Mouse (Mus musculus): ENCODE data around the gene Rnf216. TPM values are rescaled to one million over a fixed set of nuclear protein-coding genes. Genes with fewer than 3 reads are reported as not detected.

The Rnf216 gene
- polyA plus RNA-seq, 1 experiment from 2014 or later, result 36.8 TPM

- H3K36me3 ChIP-seq (ENCODE audit: control insufficient read depth, insufficient read depth, low read length), result no peaks in the 10 kb centered on the region
- peaks cover 21% of the 10 kb centered on the region for H3K4me1 ChIP-seq (ENCODE audit: control insufficient read depth, insufficient read depth, low read length)
- H3K4me3 ChIP-seq (ENCODE audit: low read depth, low read length), result no peak overlapping the region
- ATAC-seq (ENCODE audit: low read depth), result no peak
- no peak overlapping the region for H3K9ac ChIP-seq (replicated peaks; ENCODE audit: low read depth, low read length)
- no peaks in the 10 kb centered on the region for H3K9me3 ChIP-seq (ENCODE audit: control insufficient read depth, low read length)
- H3K27ac ChIP-seq (ENCODE audit: low read depth, low read length), result peak overlapping the region; percentile 52
- H3K4me2 ChIP-seq (ENCODE audit: low read depth, low read length), result no peak overlapping the region
- no peaks in the 10 kb centered on the region for H3K27me3 ChIP-seq (ENCODE audit: control insufficient read depth, insufficient read depth, low read length)
- 64% methylated on average over 5 of the region's 5 CpGs for WGBS
These were observed 59.4 kb downstream of the Rnf216 start for GRCm38 (mm10) chr5:143053132-143053972.

- Histone ChIP-seq H3K4me2 (ENCODE audit: low read depth, low read length) (no peak overlapping the region), H3K27ac (ENCODE audit: low read depth, low read length) (no peak overlapping the region), H3K4me1 (ENCODE audit: control insufficient read depth, insufficient read depth, low read length) (peaks cover 28% of the 10 kb centered on the region), H3K4me3 (ENCODE audit: low read depth, low read length) (no peak overlapping the region), H3K9me3 (ENCODE audit: control insufficient read depth, low read length) (no peaks in the 10 kb centered on the region), H3K36me3 (ENCODE audit: control insufficient read depth, insufficient read depth, low read length) (no peaks in the 10 kb centered on the region), H3K27me3 (ENCODE audit: control insufficient read depth, insufficient read depth, low read length) (no peaks in the 10 kb centered on the region), H3K9ac (replicated peaks; ENCODE audit: low read depth, low read length) (no peak overlapping the region)
- 93% methylated on average over 2 of the region's 2 CpGs for WGBS
- no peak for ATAC-seq (ENCODE audit: low read depth)
These were observed 60.1 kb downstream of the Rnf216 start for GRCm38 (mm10) chr5:143052677-143053076.

DNA sequence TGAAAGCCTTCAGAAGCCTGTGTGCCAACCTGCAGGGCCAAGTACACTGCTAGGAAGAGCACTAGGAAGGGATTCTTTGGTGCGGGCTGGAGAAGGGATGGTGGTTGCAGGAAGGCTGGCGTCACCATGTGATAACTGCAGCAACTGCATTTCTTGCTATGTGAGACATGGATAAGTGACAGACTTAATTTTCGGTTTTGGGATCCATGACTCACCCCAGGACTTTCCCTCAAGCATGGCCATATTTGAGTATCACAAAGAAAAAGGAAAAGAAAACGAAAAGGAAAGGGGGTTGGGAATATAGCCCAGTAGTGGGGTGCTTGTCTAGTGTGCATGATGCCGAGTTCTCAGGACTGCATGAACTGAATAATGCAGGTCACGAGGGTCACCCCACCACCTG, 60.9 kb downstream of the Rnf216 start:
- ATAC-seq (ENCODE audit: low read depth), result no peak
- no peaks in the 10 kb centered on the region for H3K36me3 ChIP-seq (ENCODE audit: control insufficient read depth, insufficient read depth, low read length)
- WGBS, result 91% methylated on average over 6 of the region's 6 CpGs
- H3K4me3 ChIP-seq (ENCODE audit: low read depth, low read length), result no peak overlapping the region
- H3K4me2 ChIP-seq (ENCODE audit: low read depth, low read length), result no peak overlapping the region
- no peak overlapping the region for H3K27ac ChIP-seq (ENCODE audit: low read depth, low read length)
- no peaks in the 10 kb centered on the region for H3K27me3 ChIP-seq (ENCODE audit: control insufficient read depth, insufficient read depth, low read length)
- no peak overlapping the region for H3K9ac ChIP-seq (replicated peaks; ENCODE audit: low read depth, low read length)
- H3K9me3 ChIP-seq (ENCODE audit: control insufficient read depth, low read length), result no peaks in the 10 kb centered on the region
- H3K4me1 ChIP-seq (ENCODE audit: control insufficient read depth, insufficient read depth, low read length), result peaks cover 31% of the 10 kb centered on the region

- H3K4me1 ChIP-seq (ENCODE audit: control insufficient read depth, insufficient read depth, low read length), result peaks cover 31% of the 10 kb centered on the region
- H3K27ac ChIP-seq (ENCODE audit: low read depth, low read length), result peak overlapping the region; percentile 4; the same call in 1 of the 2 replicates
- no peak overlapping the region for H3K4me2 ChIP-seq (ENCODE audit: low read depth, low read length)
- H3K9ac ChIP-seq (replicated peaks; ENCODE audit: low read depth, low read length), result no peak overlapping the region
- 69% methylated on average over 5 of the region's 5 CpGs for WGBS
- ATAC-seq (ENCODE audit: low read depth), result no peak
- no peaks in the 10 kb centered on the region for H3K27me3 ChIP-seq (ENCODE audit: control insufficient read depth, insufficient read depth, low read length)
- no peaks in the 10 kb centered on the region for H3K9me3 ChIP-seq (ENCODE audit: control insufficient read depth, low read length)
- H3K4me3 ChIP-seq (ENCODE audit: low read depth, low read length), result no peak overlapping the region
- no peaks in the 10 kb centered on the region for H3K36me3 ChIP-seq (ENCODE audit: control insufficient read depth, insufficient read depth, low read length)
These were observed 62.5 kb downstream of the Rnf216 start for GRCm38 (mm10) chr5:143050273-143050672.

- Histone ChIP-seq H3K27me3 (ENCODE audit: control insufficient read depth, insufficient read depth, low read length) (no peaks in the 10 kb centered on the region), H3K9ac (replicated peaks; ENCODE audit: low read depth, low read length) (no peak overlapping the region), H3K4me3 (ENCODE audit: low read depth, low read length) (no peak overlapping the region), H3K9me3 (ENCODE audit: control insufficient read depth, low read length) (no peaks in the 10 kb centered on the region), H3K27ac (ENCODE audit: low read depth, low read length) (no peak overlapping the region), H3K36me3 (ENCODE audit: control insufficient read depth, insufficient read depth, low read length) (no peaks in the 10 kb centered on the region), H3K4me2 (ENCODE audit: low read depth, low read length) (no peak overlapping the region), H3K4me1 (ENCODE audit: control insufficient read depth, insufficient read depth, low read length) (peaks cover 31% of the 10 kb centered on the region)
- WGBS, result 26% methylated on average over 4 of the region's 4 CpGs
- no peak for ATAC-seq (ENCODE audit: low read depth)
These were observed 63.0 kb downstream of the Rnf216 start for GRCm38 (mm10) chr5:143049746-143050145.

GRCm38 (mm10) chr5:143049013-143049385, 63.8 kb downstream of the Rnf216 start:
- H3K4me2 ChIP-seq (ENCODE audit: low read depth, low read length), result no peak overlapping the region
- H3K4me1 ChIP-seq (ENCODE audit: control insufficient read depth, insufficient read depth, low read length), result peaks cover 31% of the 10 kb centered on the region
- H3K9me3 ChIP-seq (ENCODE audit: control insufficient read depth, low read length), result no peaks in the 10 kb centered on the region
- H3K27ac ChIP-seq (ENCODE audit: low read depth, low read length), result peak overlapping the region; percentile 89
- 75% methylated on average over 1 of the region's 1 CpGs for WGBS
- no peak for ATAC-seq (ENCODE audit: low read depth)
- no peak overlapping the region for H3K4me3 ChIP-seq (ENCODE audit: low read depth, low read length)
- no peaks in the 10 kb centered on the region for H3K27me3 ChIP-seq (ENCODE audit: control insufficient read depth, insufficient read depth, low read length)
- H3K36me3 ChIP-seq (ENCODE audit: control insufficient read depth, insufficient read depth, low read length), result no peaks in the 10 kb centered on the region
- H3K9ac ChIP-seq (replicated peaks; ENCODE audit: low read depth, low read length), result no peak overlapping the region

GRCm38 (mm10) chr5:143048232-143049012, 64.4 kb downstream of the Rnf216 start:
- Histone ChIP-seq H3K27me3 (ENCODE audit: control insufficient read depth, insufficient read depth, low read length) (no peaks in the 10 kb centered on the region), H3K9ac (replicated peaks; ENCODE audit: low read depth, low read length) (no peak overlapping the region), H3K4me2 (ENCODE audit: low read depth, low read length) (no peak overlapping the region), H3K4me3 (ENCODE audit: low read depth, low read length) (no peak overlapping the region), H3K9me3 (ENCODE audit: control insufficient read depth, low read length) (no peaks in the 10 kb centered on the region), H3K27ac (ENCODE audit: low read depth, low read length) (peak overlapping the region; percentile 89), H3K36me3 (ENCODE audit: control insufficient read depth, insufficient read depth, low read length) (no peaks in the 10 kb centered on the region), H3K4me1 (ENCODE audit: control insufficient read depth, insufficient read depth, low read length) (peaks cover 31% of the 10 kb centered on the region)
- ATAC-seq (ENCODE audit: low read depth), result peak; percentile 81

DNA sequence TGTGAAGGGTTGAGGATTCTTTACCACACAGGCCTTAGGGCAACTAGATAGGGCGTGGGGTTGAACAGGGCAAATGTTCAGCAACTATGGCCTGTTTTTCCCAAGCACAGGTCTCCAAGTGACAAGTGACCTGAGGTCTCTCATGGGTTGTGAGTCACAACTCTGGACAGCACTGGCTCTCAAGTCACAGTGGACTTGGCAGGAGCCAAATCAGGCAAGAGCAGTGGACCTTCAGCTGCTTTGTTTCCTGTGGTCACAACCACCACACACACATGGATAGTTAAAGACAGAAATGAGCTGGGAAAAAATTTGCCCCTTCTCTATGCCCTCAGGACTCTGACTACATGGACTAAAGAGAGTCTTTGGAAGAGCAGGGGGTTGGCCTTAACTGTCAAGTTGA, 65.2 kb downstream of the Rnf216 start:
- Histone ChIP-seq H3K36me3 (ENCODE audit: control insufficient read depth, insufficient read depth, low read length) (no peaks in the 10 kb centered on the region), H3K9ac (replicated peaks; ENCODE audit: low read depth, low read length) (no peak overlapping the region), H3K27ac (ENCODE audit: low read depth, low read length) (peak overlapping the region; percentile 89), H3K27me3 (ENCODE audit: control insufficient read depth, insufficient read depth, low read length) (no peaks in the 10 kb centered on the region), H3K4me3 (ENCODE audit: low read depth, low read length) (no peak overlapping the region), H3K4me2 (ENCODE audit: low read depth, low read length) (no peak overlapping the region), H3K4me1 (ENCODE audit: control insufficient read depth, insufficient read depth, low read length) (peaks cover 31% of the 10 kb centered on the region), H3K9me3 (ENCODE audit: control insufficient read depth, low read length) (no peaks in the 10 kb centered on the region)
- ATAC-seq (ENCODE audit: low read depth), result no peak
- 86% methylated on average over 1 of the region's 1 CpGs for WGBS

- H3K9me3 ChIP-seq (ENCODE audit: control insufficient read depth, low read length), result no peaks in the 10 kb centered on the region
- no peak overlapping the region for H3K27ac ChIP-seq (ENCODE audit: low read depth, low read length)
- no peak for ATAC-seq (ENCODE audit: low read depth)
- no peak overlapping the region for H3K4me3 ChIP-seq (ENCODE audit: low read depth, low read length)
- no peaks in the 10 kb centered on the region for H3K36me3 ChIP-seq (ENCODE audit: control insufficient read depth, insufficient read depth, low read length)
- no peak overlapping the region for H3K4me2 ChIP-seq (ENCODE audit: low read depth, low read length)
- no peak overlapping the region for H3K9ac ChIP-seq (replicated peaks; ENCODE audit: low read depth, low read length)
- H3K27me3 ChIP-seq (ENCODE audit: control insufficient read depth, insufficient read depth, low read length), result no peaks in the 10 kb centered on the region
- H3K4me1 ChIP-seq (ENCODE audit: control insufficient read depth, insufficient read depth, low read length), result peaks cover 16% of the 10 kb centered on the region
- 65% methylated on average over 2 of the region's 2 CpGs for WGBS
These were observed 68.9 kb downstream of the Rnf216 start for GRCm38 (mm10) chr5:143043902-143044301.

Measured in neural tube, embryonic 14.5 days (tissue).